Mouse (Mus musculus): ENCODE measurements around the gene Pate4. TPM values are rescaled to one million over a fixed set of nuclear protein-coding genes. Genes with fewer than 3 reads are reported as not detected.

Pate4 gene
- total RNA-seq, 2 experiments from 2014 or later, result not detected

Other genes starting within 250 kb of the Pate4 start
- 10 to 100 TPM; 17.7 to 21.7 TPM for gene Cdon, start 190.8 kb downstream of the Pate4 start, total RNA-seq (2021)
- gene Gm1113, start 93.7 kb downstream of the Pate4 start, total RNA-seq (2021), result not detected
- under 1 TPM in 1 of 2 experiments, not detected in 1; 0.06 TPM for gene Ddx25, start 53.4 kb downstream of the Pate4 start, total RNA-seq (2021)
- 10 to 100 TPM in 1 of 2 experiments, 1 to 10 TPM in 1; 8.7 to 10.6 TPM for gene Pus3, start 53.3 kb downstream of the Pate4 start, total RNA-seq (2021)
- under 1 TPM in 1 of 2 experiments, not detected in 1; 0.09 TPM for gene Pate2, start 41.7 kb downstream of the Pate4 start, total RNA-seq (2021)
- 1 to 10 TPM; 1.1 to 1.5 TPM for gene Hyls1, start 41.5 kb downstream of the Pate4 start, total RNA-seq (2021)
- not detected for gene Pate3, start 36.3 kb upstream of the Pate4 start, total RNA-seq (2021)
- gene Pate1, start 75.4 kb upstream of the Pate4 start, total RNA-seq (2021), result not detected
- gene Gm17677, start 129.1 kb upstream of the Pate4 start, total RNA-seq (2021), result not detected
- not detected for gene Gm17727, start 166.2 kb upstream of the Pate4 start, total RNA-seq (2021)
- not detected for gene Gm27235, start 178.2 kb upstream of the Pate4 start, total RNA-seq (2021)
- gene D730048I06Rik, start 178.2 kb upstream of the Pate4 start, total RNA-seq (2021), result not detected
- gene 9230110F15Rik, start 232.2 kb upstream of the Pate4 start, total RNA-seq (2021), result not detected